Mouse (Mus musculus) colon, adult 2 months (tissue): ENCODE measurements around the gene Abhd2. TPM values are rescaled to one million over a fixed set of nuclear protein-coding genes. Genes with fewer than 3 reads are reported as not detected.

Experiments
- polyA plus RNA-seq: library from polyadenylated mRNA; depleted of rRNA; stranded (reverse); fragments of >200 nt; gene quantifications from 2 replicates; pipeline ENCODE4 v1.2.3, GENCODE M21; 2012; rRNA removed

The Abhd2 gene
- 67.7 and 68.0 TPM in 2 replicates for polyA plus RNA-seq

GRCm38 (mm10) chr7:79272789-79273718 lies at the start of gene Abhd2:
Gene Abhd2, plus strand, starts transcription at chr7:79273199.

GRCm38 (mm10) chr7:79386422-79387133 lies 113.6 kb downstream of the Abhd2 start, which contains the start of gene Rlbp1:
Gene Rlbp1, minus strand, starts transcription at chr7:79387048.

GRCm38 (mm10) chr7:79391883-79392649 lies 119.1 kb downstream of the Abhd2 start, which contains the start of gene Fanci:
Gene Fanci, plus strand, starts transcription at chr7:79391929.

Other genes starting within 250 kb of the Abhd2 start
- not detected in 2 replicates for gene Acan, start 219.7 kb upstream of the Abhd2 start, polyA plus RNA-seq
- gene Hapln3, start 142.2 kb upstream of the Abhd2 start, polyA plus RNA-seq, result 1.0 and 2.1 TPM in 2 replicates
- gene Mfge8, start 124.1 kb upstream of the Abhd2 start, polyA plus RNA-seq, result 167 and 173 TPM in 2 replicates
- gene Rlbp1, start 113.8 kb downstream of the Abhd2 start, polyA plus RNA-seq, result not detected in 2 replicates
- 0.88 and 1.2 TPM in 2 replicates for gene Fanci, start 118.7 kb downstream of the Abhd2 start, polyA plus RNA-seq
- gene Polg, start 193.2 kb downstream of the Abhd2 start, polyA plus RNA-seq, result 57.6 and 58.8 TPM in 2 replicates